Mouse (Mus musculus) C2C12 (cell line): ENCODE measurements around the gene Thap8.

Experiments
- CEBPB ChIP-seq: IDR thresholded peaks from one replicate; pipeline ENCODE4 v1.6.1; 2011; ENCODE audit warnings: low read depth, mild to moderate bottlenecking, control low read depth, moderate library complexity
- CTCF ChIP-seq: IDR thresholded peaks from one replicate; pipeline ENCODE4 v1.5.1; 2011; ENCODE audit not compliant: control insufficient read depth, insufficient read depth, insufficient read length

DNA sequence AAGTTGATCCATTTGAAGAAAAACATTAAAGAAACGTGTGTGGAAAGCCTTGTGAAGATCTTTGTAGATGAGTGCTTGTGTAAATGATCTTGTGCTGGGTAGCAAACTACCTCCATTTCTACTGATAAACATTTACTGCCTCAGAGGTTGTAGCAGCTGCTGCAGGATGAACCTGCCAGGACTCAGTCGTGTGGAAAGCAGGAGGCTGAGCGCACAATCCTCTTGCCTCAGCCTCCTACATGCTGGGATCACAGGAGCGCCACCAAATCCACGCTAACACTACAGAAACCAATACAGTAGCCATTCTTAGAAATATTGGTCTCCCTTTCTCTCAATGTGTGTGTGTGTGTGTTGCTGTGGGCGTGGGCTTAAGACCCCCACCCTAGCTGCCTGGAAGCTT lies 8.2 kb downstream of the Thap8 start:
- TF ChIP-seq CTCF (no peak), CEBPB (no peak)
